Mouse (Mus musculus): Measurements from ENCODE around the gene Ppp1r26. TPM values are rescaled to one million over a fixed set of nuclear protein-coding genes. Genes with fewer than 3 reads are reported as not detected.
"Not testable (repeated sequence)": the region's sequence is repeated elsewhere in the genome, so short reads cannot be mapped to it uniquely, and the experiment has no call there.

Ppp1r26 gene
- polyA plus RNA-seq, 2 experiments, result 0.11 to 0.15 TPM

- no peak overlapping the region for H3K9ac ChIP-seq (replicated peaks)
- H3K9me3 ChIP-seq (ENCODE audit: control insufficient read depth, low read length), result no peaks in the 10 kb centered on the region
- peaks cover 8% of the 10 kb centered on the region for H3K36me3 ChIP-seq (replicated peaks; ENCODE audit: control insufficient read depth, insufficient read depth, low read depth)
- H3K27me3 ChIP-seq (ENCODE audit: control insufficient read depth, insufficient read depth, low read length), result peaks cover 7% of the 10 kb centered on the region; the same call in 1 of the 2 replicates
- H3K4me1 ChIP-seq (replicated peaks; ENCODE audit: control insufficient read depth in 2 of 2, insufficient read depth in 2 of 2, low read length in 1 of 2), result peaks cover 0 to 10% of the 10 kb centered on the region in 2 experiments; a peak in 2 of 4 replicates
- DNase-seq (ENCODE audit: low read depth in 3 of 3, low spot score in 3 of 3), result no peak
- no peak for ATAC-seq (ENCODE audit: insufficient read depth)
- no peak overlapping the region for H3K4me2 ChIP-seq (ENCODE audit: low read depth)
- H3K27ac ChIP-seq, result no peak overlapping the region
- WGBS (ENCODE audit: insufficient replicate concordance), result 74% methylated on average over 2 of the region's 2 CpGs
- no peak overlapping the region for H3K4me3 ChIP-seq (ENCODE audit: insufficient read depth in 1 of 2, low read depth in 2 of 2, low read length in 2 of 2)
- no peak for TF ChIP-seq CTCF (IDR thresholded peaks at IDR 0.05; ENCODE audit: low read depth)
- TF ChIP-seq EP300 (IDR thresholded peaks at IDR 0.05; ENCODE audit: low read depth), result no peak
Measured at GRCm38 (mm10) chr2:28470591-28470990, 24.0 kb downstream of the Ppp1r26 start.

DNA sequence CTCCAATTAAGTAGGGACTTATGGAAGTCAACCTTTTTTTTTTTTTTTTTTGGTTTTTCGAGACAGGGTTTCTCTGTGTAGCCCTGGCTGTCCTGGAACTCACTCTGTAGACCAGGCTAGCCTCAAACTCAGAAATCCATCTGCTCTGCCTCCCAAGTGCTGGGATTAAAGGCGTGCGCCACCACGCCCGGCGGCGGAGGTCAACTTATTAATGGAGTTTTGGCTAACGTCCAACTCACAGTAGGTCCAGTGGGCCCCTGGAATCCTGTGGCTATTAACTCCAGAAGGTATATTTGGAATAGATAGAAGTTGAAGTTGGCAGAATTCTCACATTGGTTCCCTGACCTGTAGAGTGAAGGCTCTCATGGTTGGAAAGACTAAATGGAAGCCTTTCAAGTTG is 25.4 kb downstream of the Ppp1r26 start:
- not testable (repeated sequence) for DNase-seq (ENCODE audit: low read depth in 3 of 3, low spot score in 3 of 3); H3K27ac ChIP-seq; H3K4me1 ChIP-seq (replicated peaks; ENCODE audit: control insufficient read depth in 2 of 2, insufficient read depth in 2 of 2, low read length in 1 of 2); H3K4me3 ChIP-seq (ENCODE audit: insufficient read depth in 1 of 2, low read depth in 2 of 2, low read length in 2 of 2); H3K27me3 ChIP-seq (ENCODE audit: control insufficient read depth, insufficient read depth, low read length); ATAC-seq (ENCODE audit: insufficient read depth); H3K4me2 ChIP-seq (ENCODE audit: low read depth); H3K9ac ChIP-seq (replicated peaks); H3K9me3 ChIP-seq (ENCODE audit: control insufficient read depth, low read length); H3K36me3 ChIP-seq (replicated peaks; ENCODE audit: control insufficient read depth, insufficient read depth, low read depth)
- 79% methylated on average over 7 of the region's 8 CpGs for WGBS (ENCODE audit: insufficient replicate concordance)

- not testable (repeated sequence) for H3K27ac ChIP-seq; H3K27me3 ChIP-seq (ENCODE audit: control insufficient read depth, insufficient read depth, low read length); H3K4me3 ChIP-seq (ENCODE audit: insufficient read depth in 1 of 2, low read depth in 2 of 2, low read length in 2 of 2); H3K4me1 ChIP-seq (replicated peaks; ENCODE audit: control insufficient read depth in 2 of 2, insufficient read depth in 2 of 2, low read length in 1 of 2); H3K36me3 ChIP-seq (replicated peaks; ENCODE audit: control insufficient read depth, insufficient read depth, low read depth); ATAC-seq (ENCODE audit: insufficient read depth); H3K9ac ChIP-seq (replicated peaks); H3K4me2 ChIP-seq (ENCODE audit: low read depth); H3K9me3 ChIP-seq (ENCODE audit: control insufficient read depth, low read length); DNase-seq (ENCODE audit: low read depth in 3 of 3, low spot score in 3 of 3)
- 72% methylated on average over 5 of the region's 5 CpGs for WGBS (ENCODE audit: insufficient replicate concordance)
Measured at GRCm38 (mm10) chr2:28477993-28478392, 31.4 kb downstream of the Ppp1r26 start.

GRCm38 (mm10) chr2:28479208-28480204 is 32.9 kb downstream of the Ppp1r26 start:
- H3K4me2 ChIP-seq (ENCODE audit: low read depth), result no peak overlapping the region
- WGBS (ENCODE audit: insufficient replicate concordance), result 66% methylated on average over 20 of the region's 20 CpGs
- DNase-seq (ENCODE audit: low read depth in 3 of 3, low spot score in 3 of 3), result no peak

DNA sequence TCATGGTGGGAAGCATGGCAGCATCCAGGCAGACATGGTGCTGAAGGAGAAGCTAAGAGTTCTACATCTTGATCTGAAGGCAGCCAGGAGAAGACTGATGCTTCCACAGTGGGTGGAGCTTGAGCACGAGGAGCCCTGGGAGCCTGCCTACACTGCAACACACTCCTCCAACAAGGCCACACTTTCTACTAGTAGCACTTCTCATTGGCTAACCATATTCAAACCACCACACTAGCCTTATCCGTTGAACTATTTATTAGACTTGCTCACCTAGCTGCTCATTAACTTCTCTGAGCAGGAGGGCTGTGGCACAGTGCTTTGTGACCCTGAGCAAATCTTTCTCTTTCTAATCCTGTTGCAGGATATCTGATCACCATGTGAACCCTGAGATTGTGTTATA is 37.3 kb downstream of the Ppp1r26 start:
- TF ChIP-seq CTCF (IDR thresholded peaks at IDR 0.05; ENCODE audit: low read depth), result no peak
- TF ChIP-seq EP300 (IDR thresholded peaks at IDR 0.05; ENCODE audit: low read depth), result no peak
- DNase-seq (ENCODE audit: low read depth in 3 of 3, low spot score in 3 of 3) (no peak), ATAC-seq (ENCODE audit: insufficient read depth) (no peak)
- H3K27me3 ChIP-seq (ENCODE audit: control insufficient read depth, insufficient read depth, low read length), result no peaks in the 10 kb centered on the region
- H3K27ac ChIP-seq, result no peak overlapping the region
- H3K4me1 ChIP-seq (replicated peaks; ENCODE audit: control insufficient read depth in 2 of 2, insufficient read depth in 2 of 2, low read length in 1 of 2), result no peaks in the 10 kb centered on the region
- no peak overlapping the region for H3K4me2 ChIP-seq (ENCODE audit: low read depth)
- H3K4me3 ChIP-seq (ENCODE audit: insufficient read depth in 1 of 2, low read depth in 2 of 2, low read length in 2 of 2), result no peak overlapping the region
- no peaks in the 10 kb centered on the region for H3K9me3 ChIP-seq (ENCODE audit: control insufficient read depth, low read length)
- H3K9ac ChIP-seq (replicated peaks), result no peak overlapping the region
- WGBS (ENCODE audit: insufficient replicate concordance), result 42% methylated on average over 2 of the region's 2 CpGs
- no peaks in the 10 kb centered on the region for H3K36me3 ChIP-seq (replicated peaks; ENCODE audit: control insufficient read depth, insufficient read depth, low read depth)

More at GRCm38 (mm10) chr2:28479208-28480204, 32.9 kb downstream of the Ppp1r26 start:
- Histone ChIP-seq H3K27ac (no peak overlapping the region), H3K36me3 (replicated peaks; ENCODE audit: control insufficient read depth, insufficient read depth, low read depth) (no peaks in the 10 kb centered on the region), H3K9ac (replicated peaks) (no peak overlapping the region), H3K4me1 (replicated peaks; ENCODE audit: control insufficient read depth in 2 of 2, insufficient read depth in 2 of 2, low read length in 1 of 2) (no peaks in the 10 kb centered on the region), H3K9me3 (ENCODE audit: control insufficient read depth, low read length) (no peaks in the 10 kb centered on the region), H3K4me3 (ENCODE audit: insufficient read depth in 1 of 2, low read depth in 2 of 2, low read length in 2 of 2) (no peak overlapping the region), H3K27me3 (ENCODE audit: control insufficient read depth, insufficient read depth, low read length) (no peaks in the 10 kb centered on the region)
- no peak for ATAC-seq (ENCODE audit: insufficient read depth)
- TF ChIP-seq EP300 (IDR thresholded peaks at IDR 0.05; ENCODE audit: low read depth) (no peak), CTCF (IDR thresholded peaks at IDR 0.05; ENCODE audit: low read depth) (no peak)
